Mouse (Mus musculus) kidney, embryonic 14.5 days (tissue): ENCODE measurements around the gene Igdcc4. TPM values are rescaled to one million over a fixed set of nuclear protein-coding genes. Genes with fewer than 3 reads are reported as not detected.

Experiments used
- ATAC-seq: fragments of 200-750 bp; cut with Nextera tagmentation; 2 replicates; pipeline ENCODE4 v1.8.0; 2017; ENCODE audit warnings: moderate number of reproducible peaks, mild to moderate bottlenecking, moderate TSS enrichment, moderate library complexity; ENCODE audit not compliant: low FRiP score, low TSS enrichment
- H3K27ac ChIP-seq: fragments of 300-500 bp; sonication (generic); 2 replicates; pipeline ENCODE4 v1.5.1; 2014; ENCODE audit warnings: low read depth, mild to moderate bottlenecking, low read length, moderate library complexity, mixed read lengths
- H3K27me3 ChIP-seq: fragments of 300-500 bp; sonication (generic); 2 replicates; pipeline ENCODE4 v1.6.1; 2014; ENCODE audit warnings: mild to moderate bottlenecking, low read length; ENCODE audit not compliant: control insufficient read depth, insufficient read depth
- H3K36me3 ChIP-seq: fragments of 300-500 bp; sonication (generic); 2 replicates; pipeline ENCODE4 v1.6.1; 2014; ENCODE audit warnings: low read length, mixed read lengths; ENCODE audit not compliant: control insufficient read depth, insufficient read depth
- H3K4me1 ChIP-seq: fragments of 300-500 bp; sonication (generic); 2 replicates; pipeline ENCODE4 v1.6.1; 2014; ENCODE audit warnings: low read length, mixed read lengths; ENCODE audit not compliant: control insufficient read depth, insufficient read depth
- H3K4me2 ChIP-seq: fragments of 300-500 bp; sonication (generic); replicated peaks from 2 replicates; pipeline ENCODE4 v1.6.1; 2014; ENCODE audit warnings: low read depth, mild to moderate bottlenecking, low read length
- H3K4me3 ChIP-seq: fragments of 300-500 bp; sonication (generic); 2 replicates; pipeline ENCODE4 v1.5.1; 2014; ENCODE audit warnings: mild to moderate bottlenecking, low read length
- H3K9ac ChIP-seq: fragments of 300-500 bp; sonication (generic); 2 replicates; pipeline ENCODE4 v1.6.1; 2014; ENCODE audit warnings: low read depth, mild to moderate bottlenecking, low read length, moderate library complexity
- H3K9me3 ChIP-seq: fragments of 300-500 bp; sonication (generic); 2 replicates; pipeline ENCODE4 v1.6.1; 2016; ENCODE audit warnings: low read length; ENCODE audit not compliant: control insufficient read depth
- WGBS: fragments of 180-500 bp; shearing (Covaris S2); extraction: QIAGEN DNeasy Blood & Tissue Kit; methylation state at CpG from one replicate; pipeline ENCODE4 v1.1.7; 2014; 5-methylcytosine and 5-hydroxymethylcytosine counted together
- polyA plus RNA-seq: library from polyadenylated mRNA; unstranded; fragments of >200 nt; fragmentation: Nextera tagmentation; extraction: Ambion mirVana; gene quantifications from 2 replicates; pipeline ENCODE4 v1.2.1, GENCODE M21; 2014

Gene Igdcc4
- polyA plus RNA-seq, 1 experiment from 2014 or later = 16.4 TPM

DNA sequence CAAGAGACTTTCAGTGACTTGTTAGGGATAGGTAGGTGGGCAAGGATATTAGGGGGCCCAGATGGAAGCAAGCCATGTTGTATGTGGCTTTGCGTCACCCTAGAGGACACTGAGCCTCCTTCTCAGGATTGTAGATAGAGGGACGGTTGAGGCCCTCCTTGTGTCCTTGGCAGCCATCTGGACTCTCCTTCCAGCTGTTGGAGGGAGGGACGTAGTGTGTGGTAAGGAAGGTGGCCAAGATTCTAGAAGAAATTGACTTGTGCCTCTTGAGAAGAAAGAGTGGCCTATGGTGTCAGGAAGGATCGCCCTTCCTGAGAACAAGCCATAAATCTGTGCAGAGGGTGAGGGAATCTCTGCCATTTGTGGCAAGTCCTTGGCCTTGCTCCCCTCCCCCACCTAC lies 5.5 kb downstream of the Igdcc4 start:
- H3K9ac ChIP-seq = no peak overlapping the region
- H3K4me1 ChIP-seq = 0 out of 2 replicates have a peak, but pooled peaks cover 9% of the 10 kb centered on the region
- no peaks in the 10 kb centered on the region for H3K9me3 ChIP-seq
- no peak overlapping the region for H3K4me2 ChIP-seq
- H3K4me3 ChIP-seq = no peak overlapping the region
- no peak overlapping the region for H3K27ac ChIP-seq
- 57% methylated on average over 4 of the region's 4 CpGs for WGBS
- H3K27me3 ChIP-seq = no peaks in the 10 kb centered on the region
- no peaks in the 10 kb centered on the region for H3K36me3 ChIP-seq
- no peak for ATAC-seq

DNA sequence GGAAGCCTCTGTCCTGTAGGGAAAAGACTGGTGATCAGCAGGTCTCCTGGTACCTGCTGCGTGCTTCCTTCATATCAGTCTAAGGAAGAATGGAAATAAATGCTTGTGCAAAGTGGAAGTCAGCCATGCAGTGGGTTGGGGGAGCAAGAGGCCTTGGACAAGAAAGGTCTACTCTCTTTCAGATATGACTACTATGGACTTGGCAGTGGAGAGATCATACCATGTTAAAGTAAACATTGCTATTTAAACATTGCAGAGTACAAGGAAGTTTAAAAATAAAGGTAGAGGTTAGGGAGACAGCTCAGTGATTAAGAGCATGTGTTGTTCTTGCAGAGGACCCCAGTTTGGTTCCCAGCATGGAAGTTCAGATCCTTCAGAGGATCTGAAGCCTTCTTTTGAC lies 6.6 kb downstream of the Igdcc4 start:
- Histone ChIP-seq H3K36me3 (no peaks in the 10 kb centered on the region), H3K4me1 (0 out of 2 replicates have a peak, but pooled peaks cover 9% of the 10 kb centered on the region), H3K4me3 (no peak overlapping the region), H3K9me3 (no peaks in the 10 kb centered on the region), H3K27ac (no peak overlapping the region), H3K9ac (no peak overlapping the region), H3K4me2 (no peak overlapping the region), H3K27me3 (no peaks in the 10 kb centered on the region)
- ATAC-seq = no peak
- WGBS = 88% methylated on average over 1 of the region's 1 CpGs

GRCm38 (mm10) chr9:65109132-65110072 lies 8.1 kb downstream of the Igdcc4 start:
- Histone ChIP-seq H3K4me1 (0 out of 2 replicates have a peak, but pooled peaks cover 9% of the 10 kb centered on the region), H3K4me3 (peak overlapping the region; percentile 19; the same call in 1 of the 2 replicates), H3K4me2 (peak overlapping the region; percentile 37), H3K9ac (peak overlapping the region; percentile 45), H3K9me3 (no peaks in the 10 kb centered on the region), H3K36me3 (no peaks in the 10 kb centered on the region), H3K27ac (no peak overlapping the region), H3K27me3 (no peaks in the 10 kb centered on the region)
- no peak for ATAC-seq
- WGBS = 18% methylated on average over 24 of the region's 24 CpGs

- ATAC-seq = no peak
- H3K4me2 ChIP-seq = no peak overlapping the region
Observed at GRCm38 (mm10) chr9:65111698-65112097, 10.4 kb downstream of the Igdcc4 start.

DNA sequence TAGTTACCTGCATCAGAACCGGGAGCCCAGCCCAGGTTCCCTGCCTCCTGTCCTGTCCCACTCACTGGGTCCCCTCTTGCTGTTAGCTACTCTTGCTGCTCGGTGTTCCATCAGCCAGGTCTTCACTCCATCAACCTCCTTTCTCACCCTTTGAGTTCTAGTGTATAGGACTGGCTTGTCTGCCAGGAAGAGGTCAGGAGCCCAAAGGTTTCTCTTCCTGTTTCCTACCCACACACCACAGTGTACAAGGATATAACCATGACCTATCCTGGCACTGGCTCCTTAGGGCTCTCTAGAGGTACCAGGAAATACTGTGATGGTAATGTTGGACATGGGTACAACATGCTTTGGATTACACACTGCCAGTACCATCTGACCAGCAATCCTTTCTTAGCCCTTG lies 12.4 kb downstream of the Igdcc4 start:
- WGBS = 97% methylated on average over 2 of the region's 2 CpGs
- no peaks in the 10 kb centered on the region for H3K36me3 ChIP-seq
- no peak for ATAC-seq

More at GRCm38 (mm10) chr9:65111698-65112097, 10.4 kb downstream of the Igdcc4 start:
- WGBS = 89% methylated on average over 5 of the region's 5 CpGs
- no peaks in the 10 kb centered on the region for H3K36me3 ChIP-seq
- H3K9ac ChIP-seq = no peak overlapping the region
- H3K27ac ChIP-seq = no peak overlapping the region
- no peak overlapping the region for H3K4me3 ChIP-seq
- H3K4me1 ChIP-seq = 0 out of 2 replicates have a peak, but pooled peaks cover 9% of the 10 kb centered on the region
- no peaks in the 10 kb centered on the region for H3K27me3 ChIP-seq
- no peaks in the 10 kb centered on the region for H3K9me3 ChIP-seq

GRCm38 (mm10) chr9:65115891-65116290 lies 14.6 kb downstream of the Igdcc4 start:
- no peak overlapping the region for H3K27ac ChIP-seq
- ATAC-seq = no peak
- H3K9me3 ChIP-seq = no peaks in the 10 kb centered on the region
- WGBS = 78% methylated on average over 2 of the region's 2 CpGs
- no peaks in the 10 kb centered on the region for H3K36me3 ChIP-seq
- no peaks in the 10 kb centered on the region for H3K27me3 ChIP-seq
- H3K4me1 ChIP-seq = no peaks in the 10 kb centered on the region
- H3K9ac ChIP-seq = no peak overlapping the region
- H3K4me3 ChIP-seq = no peak overlapping the region
- H3K4me2 ChIP-seq = no peak overlapping the region

More for the DNA sequence above, 12.4 kb downstream of the Igdcc4 start:
- no peak overlapping the region for H3K27ac ChIP-seq
- no peak overlapping the region for H3K4me2 ChIP-seq
- H3K9ac ChIP-seq = no peak overlapping the region
- H3K27me3 ChIP-seq = no peaks in the 10 kb centered on the region
- no peaks in the 10 kb centered on the region for H3K9me3 ChIP-seq
- 0 out of 2 replicates have a peak, but pooled peaks cover 9% of the 10 kb centered on the region for H3K4me1 ChIP-seq
- no peak overlapping the region for H3K4me3 ChIP-seq

DNA sequence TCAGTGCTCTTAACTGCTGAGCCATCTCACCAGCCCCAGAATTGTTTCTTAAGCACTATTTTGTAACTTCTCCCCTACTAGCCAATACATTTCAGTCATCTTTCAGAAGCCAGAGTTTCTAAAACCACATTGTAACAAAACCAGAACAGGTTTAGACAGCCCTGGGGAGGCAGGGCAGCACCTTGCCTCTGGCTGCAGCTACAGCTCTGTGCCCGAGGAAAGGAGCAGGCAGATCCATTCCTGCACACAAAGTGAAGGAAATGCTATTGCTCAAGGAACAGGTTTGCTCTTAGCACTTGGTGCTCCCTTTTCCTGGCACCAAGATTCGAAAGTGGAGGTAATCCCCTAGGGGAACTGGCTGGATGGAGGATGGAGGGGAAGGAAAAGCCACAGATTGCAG lies 16.2 kb downstream of the Igdcc4 start:
- Histone ChIP-seq H3K27ac (no peak overlapping the region), H3K9ac (no peak overlapping the region), H3K4me2 (no peak overlapping the region), H3K27me3 (no peaks in the 10 kb centered on the region), H3K4me3 (no peak overlapping the region), H3K36me3 (no peaks in the 10 kb centered on the region), H3K4me1 (no peaks in the 10 kb centered on the region), H3K9me3 (no peaks in the 10 kb centered on the region)
- WGBS = 70% methylated on average over 2 of the region's 2 CpGs
- ATAC-seq = no peak

GRCm38 (mm10) chr9:65120935-65121334 lies 19.6 kb downstream of the Igdcc4 start:
- H3K36me3 ChIP-seq = peaks cover 3% of the 10 kb centered on the region; the same call in 1 of the 2 replicates
- H3K4me3 ChIP-seq = no peak overlapping the region
- WGBS = 4% methylated on average over 3 of the region's 3 CpGs
- ATAC-seq = peak; percentile 74; the same call in 1 of the 2 replicates
- no peaks in the 10 kb centered on the region for H3K4me1 ChIP-seq
- no peak overlapping the region for H3K27ac ChIP-seq
- no peaks in the 10 kb centered on the region for H3K9me3 ChIP-seq
- H3K9ac ChIP-seq = no peak overlapping the region
- peaks cover 6% of the 10 kb centered on the region; the same call in 1 of the 2 replicates for H3K27me3 ChIP-seq
- no peak overlapping the region for H3K4me2 ChIP-seq

DNA sequence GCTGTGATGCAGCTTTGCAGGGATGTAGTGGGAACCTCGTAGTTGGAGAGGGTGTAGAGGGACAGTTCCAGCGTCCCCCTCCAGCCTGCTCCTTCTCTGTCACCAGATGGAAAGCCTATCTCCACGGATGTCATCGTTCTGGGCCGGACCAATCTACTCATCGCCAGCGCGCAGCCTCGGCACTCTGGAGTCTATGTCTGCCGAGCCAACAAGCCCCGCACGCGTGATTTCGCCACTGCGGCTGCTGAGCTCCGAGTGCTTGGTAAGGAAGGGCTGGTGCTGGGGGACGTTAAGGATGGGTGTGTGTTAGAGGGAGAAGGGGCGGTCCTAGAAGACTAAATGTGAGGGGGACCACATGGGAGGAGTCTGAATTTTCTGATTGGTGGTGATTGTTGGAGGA lies 21.3 kb downstream of the Igdcc4 start:
- peaks cover 3% of the 10 kb centered on the region; the same call in 1 of the 2 replicates for H3K36me3 ChIP-seq
- no peaks in the 10 kb centered on the region for H3K4me1 ChIP-seq
- WGBS = 9% methylated on average over 18 of the region's 18 CpGs
- peak overlapping the region; percentile 19; the same call in 1 of the 2 replicates for H3K4me2 ChIP-seq
- no peak for ATAC-seq
- H3K9ac ChIP-seq = no peak overlapping the region
- H3K27me3 ChIP-seq = peaks cover 6% of the 10 kb centered on the region; the same call in 1 of the 2 replicates
- no peaks in the 10 kb centered on the region for H3K9me3 ChIP-seq
- H3K4me3 ChIP-seq = no peak overlapping the region
- no peak overlapping the region for H3K27ac ChIP-seq
